Mouse (Mus musculus) testis, adult 2 months (tissue): ENCODE results near the gene Ccdc124.

ENCODE experiments used
- CTCF ChIP-seq: fragments of 200-500 bp; IDR thresholded peaks from 2 replicates; pipeline ENCODE4 v1.5.1; 2012; ENCODE audit warnings: low read depth, mild to moderate bottlenecking, inconsistent platforms, low read length, moderate library complexity; ENCODE audit not compliant: control insufficient read depth, insufficient read depth, insufficient replicate concordance
- POLR2A ChIP-seq: fragments of 200-500 bp; IDR thresholded peaks from 2 replicates; pipeline ENCODE4 v1.6.1; 2012; ENCODE audit warnings: low read depth, mild to moderate bottlenecking, inconsistent platforms, low read length, moderate library complexity; ENCODE audit not compliant: control insufficient read depth

DNA sequence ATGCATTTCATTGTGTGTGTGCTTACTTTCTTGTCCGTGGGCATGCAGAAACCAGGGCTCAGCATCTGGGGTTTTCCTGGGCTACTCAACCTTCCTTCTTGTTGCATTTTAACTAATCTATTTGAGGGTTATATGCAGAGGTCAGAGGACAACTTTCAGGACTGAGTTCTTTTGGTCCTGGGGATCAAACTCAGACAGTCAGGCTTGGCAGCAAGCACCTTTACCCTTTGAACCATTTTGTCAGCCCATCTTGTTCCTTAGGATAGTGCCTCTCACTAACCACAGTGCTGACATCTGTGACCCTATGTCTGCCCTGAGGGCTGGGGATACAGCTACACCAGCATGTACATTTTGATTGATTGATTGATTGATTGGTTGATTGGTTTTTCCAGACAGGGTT lies 45.9 kb downstream of the Ccdc124 start:
- TF ChIP-seq CTCF (no peak), POLR2A (no peak)
